Mouse (Mus musculus): ENCODE results near the gene Ero1l. TPM values are rescaled to one million over a fixed set of nuclear protein-coding genes. Genes with fewer than 3 reads are reported as not detected.

Gene Ero1l
- polyA plus RNA-seq, 1 experiment = 0.17 TPM

DNA sequence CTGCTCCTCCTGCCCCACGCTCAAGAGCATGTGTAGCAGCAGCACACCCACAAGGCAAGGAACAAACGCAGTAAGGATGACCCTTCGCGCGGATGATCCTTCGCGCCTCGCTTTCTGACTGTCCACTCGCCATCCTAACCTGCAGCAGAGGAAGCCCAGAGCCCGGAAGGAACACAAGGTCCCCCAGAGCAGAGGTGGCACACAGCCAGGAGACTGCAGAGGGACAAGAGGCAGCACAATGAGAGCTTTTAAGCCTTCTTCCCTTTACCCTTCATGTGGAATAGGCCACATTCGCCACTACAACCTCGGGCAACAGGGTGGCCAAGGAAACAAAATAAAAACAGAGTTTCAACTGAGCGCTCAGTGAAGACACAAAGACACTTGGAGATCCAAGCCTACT, 8.9 kb downstream of the Ero1l start:
- Histone ChIP-seq H3K36me3 (ENCODE audit: control insufficient read depth) (peaks cover 53% of the 10 kb centered on the region), H3K27me3 (ENCODE audit: control insufficient read depth) (no peaks in the 10 kb centered on the region), H3K4me3 (replicated peaks) (no peak overlapping the region), H3K9me3 (ENCODE audit: control insufficient read depth, low read length) (no peaks in the 10 kb centered on the region), H3K4me1 (ENCODE audit: control insufficient read depth) (peaks cover 27% of the 10 kb centered on the region)
- TF ChIP-seq TAL1 (IDR thresholded peaks at IDR 0.05; ENCODE audit: low read length) (no peak), GATA1 (IDR thresholded peaks at IDR 0.05; ENCODE audit: low read length) (no peak)

- Histone ChIP-seq H3K27me3 (ENCODE audit: control insufficient read depth) (no peaks in the 10 kb centered on the region), H3K36me3 (ENCODE audit: control insufficient read depth) (peaks cover 59% of the 10 kb centered on the region), H3K4me1 (ENCODE audit: control insufficient read depth) (peaks cover 18% of the 10 kb centered on the region), H3K9me3 (ENCODE audit: control insufficient read depth, low read length) (no peaks in the 10 kb centered on the region), H3K4me3 (replicated peaks) (no peak overlapping the region)
- TF ChIP-seq GATA1 (IDR thresholded peaks at IDR 0.05; ENCODE audit: low read length) (no peak), TAL1 (IDR thresholded peaks at IDR 0.05; ENCODE audit: low read length) (no peak)
Observed at GRCm38 (mm10) chr14:45307630-45308328, 10.8 kb downstream of the Ero1l start.

- H3K4me3 ChIP-seq (replicated peaks) = no peak overlapping the region
- H3K9me3 ChIP-seq (ENCODE audit: control insufficient read depth, low read length) = no peaks in the 10 kb centered on the region
- no peaks in the 10 kb centered on the region for H3K27me3 ChIP-seq (ENCODE audit: control insufficient read depth)
- H3K36me3 ChIP-seq (ENCODE audit: control insufficient read depth) = peaks cover 73% of the 10 kb centered on the region
- TF ChIP-seq GATA1 (IDR thresholded peaks at IDR 0.05; ENCODE audit: low read length) (no peak), TAL1 (IDR thresholded peaks at IDR 0.05; ENCODE audit: low read length) (no peak)
- peaks cover 18% of the 10 kb centered on the region for H3K4me1 ChIP-seq (ENCODE audit: control insufficient read depth)
Observed at GRCm38 (mm10) chr14:45305852-45306251, 12.7 kb downstream of the Ero1l start.

DNA sequence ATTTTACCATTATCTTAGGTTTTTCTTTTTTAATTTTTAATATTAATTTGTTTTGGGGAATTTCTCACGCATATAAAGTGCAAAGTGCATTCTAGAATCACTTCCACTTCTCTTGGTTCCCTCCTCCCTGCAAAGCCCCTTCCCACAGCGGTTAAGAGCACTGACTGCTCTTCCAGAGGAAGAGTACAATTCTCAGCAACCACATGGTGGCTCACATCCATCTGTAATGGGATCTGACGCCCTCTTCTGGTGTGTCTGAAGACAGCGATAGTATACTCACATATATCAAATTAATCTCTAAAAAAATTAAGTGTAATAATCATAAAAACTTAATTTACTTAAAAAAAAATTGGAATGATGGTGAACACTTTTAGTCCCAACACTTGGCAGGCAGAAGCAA, 14.2 kb downstream of the Ero1l start:
- no peak overlapping the region for H3K4me3 ChIP-seq (replicated peaks)
- H3K9me3 ChIP-seq (ENCODE audit: control insufficient read depth, low read length) = no peaks in the 10 kb centered on the region
- H3K4me1 ChIP-seq (ENCODE audit: control insufficient read depth) = peaks cover 11% of the 10 kb centered on the region
- H3K36me3 ChIP-seq (ENCODE audit: control insufficient read depth) = peaks cover 78% of the 10 kb centered on the region
- TF ChIP-seq TAL1 (IDR thresholded peaks at IDR 0.05; ENCODE audit: low read length) (no peak), GATA1 (IDR thresholded peaks at IDR 0.05; ENCODE audit: low read length) (no peak)
- H3K27me3 ChIP-seq (ENCODE audit: control insufficient read depth) = no peaks in the 10 kb centered on the region

DNA sequence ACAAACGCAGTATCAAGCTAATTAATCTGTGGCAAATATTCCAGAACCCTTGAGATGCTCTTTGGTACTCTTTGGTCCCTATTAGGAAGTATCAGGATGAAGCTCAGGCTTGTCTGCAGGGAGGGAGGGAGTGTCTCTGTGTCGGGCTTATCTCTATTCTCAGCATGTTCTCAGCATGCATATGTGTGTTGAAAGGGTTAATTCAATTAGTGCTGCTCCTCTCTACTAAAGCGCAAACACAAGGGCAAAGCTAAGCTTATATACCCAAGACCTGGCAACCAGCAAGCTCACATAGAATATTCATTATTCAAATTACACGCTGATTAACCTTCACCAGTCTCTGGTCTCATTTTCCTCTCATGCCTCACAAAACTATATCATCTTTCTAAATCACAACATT, 14.6 kb downstream of the Ero1l start:
- Histone ChIP-seq H3K36me3 (ENCODE audit: control insufficient read depth) (peaks cover 78% of the 10 kb centered on the region), H3K4me1 (ENCODE audit: control insufficient read depth) (peaks cover 10% of the 10 kb centered on the region), H3K4me3 (replicated peaks) (no peak overlapping the region), H3K27me3 (ENCODE audit: control insufficient read depth) (no peaks in the 10 kb centered on the region), H3K9me3 (ENCODE audit: control insufficient read depth, low read length) (no peaks in the 10 kb centered on the region)
- TF ChIP-seq TAL1 (IDR thresholded peaks at IDR 0.05; ENCODE audit: low read length) = no peak
- TF ChIP-seq GATA1 (IDR thresholded peaks at IDR 0.05; ENCODE audit: low read length) = no peak

DNA sequence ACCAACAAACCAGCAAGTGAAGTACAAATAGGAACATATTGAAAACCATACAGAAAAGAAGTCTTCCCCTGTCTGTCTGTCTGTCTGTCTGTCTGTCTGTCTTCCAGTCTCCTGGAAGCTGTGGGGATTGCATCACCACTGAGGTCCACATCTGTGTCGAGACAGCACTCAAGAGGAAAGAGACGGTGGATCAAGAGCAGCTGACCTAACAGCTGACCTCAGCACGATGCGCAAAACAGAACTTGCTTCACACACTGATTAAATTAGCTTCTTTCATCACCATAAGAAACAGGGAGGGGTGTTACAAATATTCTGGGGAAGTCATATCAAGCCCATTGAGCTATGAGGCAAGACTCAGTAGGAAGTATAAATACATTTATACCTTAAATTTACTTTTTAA, 27.0 kb downstream of the Ero1l start:
- H3K4me1 ChIP-seq (ENCODE audit: control insufficient read depth) = no peaks in the 10 kb centered on the region
- no peak overlapping the region for H3K4me3 ChIP-seq (replicated peaks)
- H3K9me3 ChIP-seq (ENCODE audit: control insufficient read depth, low read length) = no peaks in the 10 kb centered on the region
- TF ChIP-seq TAL1 (IDR thresholded peaks at IDR 0.05; ENCODE audit: low read length) (no peak), GATA1 (IDR thresholded peaks at IDR 0.05; ENCODE audit: low read length) (no peak)
- H3K36me3 ChIP-seq (ENCODE audit: control insufficient read depth) = peaks cover 81% of the 10 kb centered on the region
- no peaks in the 10 kb centered on the region for H3K27me3 ChIP-seq (ENCODE audit: control insufficient read depth)

- H3K9me3 ChIP-seq (ENCODE audit: control insufficient read depth, low read length) = no peaks in the 10 kb centered on the region
- TF ChIP-seq GATA1 (IDR thresholded peaks at IDR 0.05; ENCODE audit: low read length) = no peak
- no peak for TF ChIP-seq TAL1 (IDR thresholded peaks at IDR 0.05; ENCODE audit: low read length)
- no peak overlapping the region for H3K4me3 ChIP-seq (replicated peaks)
- peaks cover 15% of the 10 kb centered on the region for H3K36me3 ChIP-seq (ENCODE audit: control insufficient read depth)
- H3K4me1 ChIP-seq (ENCODE audit: control insufficient read depth) = no peaks in the 10 kb centered on the region
- no peaks in the 10 kb centered on the region for H3K27me3 ChIP-seq (ENCODE audit: control insufficient read depth)
Observed at GRCm38 (mm10) chr14:45282066-45282465, 36.5 kb downstream of the Ero1l start.

DNA sequence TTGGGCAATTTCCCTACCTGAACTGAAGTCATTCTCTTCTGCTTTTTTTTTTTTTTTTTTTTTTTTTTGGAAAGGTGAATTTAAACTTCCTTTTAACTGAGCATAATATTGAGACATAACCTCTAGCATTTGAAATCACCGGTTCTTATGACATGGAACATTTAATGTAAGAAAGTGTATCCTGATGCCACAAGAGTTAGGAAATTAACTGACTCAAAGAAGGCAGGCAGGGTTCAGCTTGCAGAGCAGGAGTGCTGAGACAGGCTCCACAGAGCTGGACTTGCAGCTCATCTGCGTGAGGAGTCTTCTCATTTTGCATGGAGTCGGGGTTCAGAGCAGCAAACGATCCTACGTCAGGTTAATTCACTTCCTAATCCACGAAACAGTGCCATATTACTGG, 42.8 kb downstream of the Ero1l start:
- no peak overlapping the region for H3K4me3 ChIP-seq (replicated peaks)
- H3K4me1 ChIP-seq (ENCODE audit: control insufficient read depth) = no peaks in the 10 kb centered on the region
- TF ChIP-seq GATA1 (IDR thresholded peaks at IDR 0.05; ENCODE audit: low read length) = no peak
- TF ChIP-seq TAL1 (IDR thresholded peaks at IDR 0.05; ENCODE audit: low read length) = no peak
- H3K27me3 ChIP-seq (ENCODE audit: control insufficient read depth) = no peaks in the 10 kb centered on the region
- H3K36me3 ChIP-seq (ENCODE audit: control insufficient read depth) = no peaks in the 10 kb centered on the region
- no peaks in the 10 kb centered on the region for H3K9me3 ChIP-seq (ENCODE audit: control insufficient read depth, low read length)

GRCm38 (mm10) chr14:45263831-45264592, 54.6 kb downstream of the Ero1l start:
- no peak overlapping the region for H3K4me3 ChIP-seq (replicated peaks)
- no peaks in the 10 kb centered on the region for H3K4me1 ChIP-seq (ENCODE audit: control insufficient read depth)
- no peaks in the 10 kb centered on the region for H3K27me3 ChIP-seq (ENCODE audit: control insufficient read depth)
- TF ChIP-seq TAL1 (IDR thresholded peaks at IDR 0.05; ENCODE audit: low read length) (no peak), GATA1 (IDR thresholded peaks at IDR 0.05; ENCODE audit: low read length) (no peak)
- H3K36me3 ChIP-seq (ENCODE audit: control insufficient read depth) = no peaks in the 10 kb centered on the region
- H3K9me3 ChIP-seq (ENCODE audit: control insufficient read depth, low read length) = no peaks in the 10 kb centered on the region
